Mouse (Mus musculus): Measurements from ENCODE around the gene Ccdc85c.

Ccdc85c gene

GRCm38 (mm10) chr12:108294620-108295019 is 19.4 kb upstream of the Ccdc85c start:
- no peak for DNase-seq (ENCODE audit: low spot score)

DNA sequence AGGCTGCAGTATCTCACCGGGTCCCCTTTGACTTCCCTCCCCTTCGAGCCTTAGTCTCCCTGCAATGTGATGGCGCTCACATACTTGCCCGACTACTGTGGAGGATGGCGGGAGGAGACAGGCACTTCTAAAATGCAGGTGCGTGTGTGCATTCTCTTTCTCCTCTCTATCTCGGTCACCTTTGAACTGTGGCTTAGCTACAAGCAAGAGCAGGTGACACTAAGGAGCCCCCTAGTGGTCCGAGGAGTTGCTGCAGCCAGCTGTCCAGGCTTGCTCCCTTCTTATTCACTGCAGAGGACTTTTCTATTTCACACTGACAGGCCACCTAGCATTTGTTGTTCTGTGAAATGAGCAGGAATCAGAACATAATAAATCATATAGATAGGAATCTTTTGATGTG is 17.7 kb upstream of the Ccdc85c start:
- no peak for DNase-seq (ENCODE audit: low spot score)

DNA sequence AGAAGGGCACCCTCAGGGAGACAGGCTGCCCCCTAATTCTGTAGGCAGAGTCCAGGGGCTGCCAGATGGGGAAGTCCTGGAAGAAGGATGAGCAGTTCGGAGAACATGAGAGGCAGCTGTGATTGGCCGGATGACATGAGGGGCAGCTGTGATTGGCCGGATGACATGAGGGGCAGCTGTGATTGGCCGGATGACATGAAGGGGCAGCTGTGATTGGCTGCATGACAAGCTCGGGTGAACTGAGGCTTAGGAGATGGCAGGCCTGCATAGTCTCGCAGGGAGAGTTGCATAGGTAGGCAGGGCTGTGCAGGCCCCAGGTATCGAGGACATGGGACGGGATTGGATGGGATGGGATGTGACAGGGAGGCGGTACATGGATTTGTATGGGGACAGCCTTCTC is 17.2 kb upstream of the Ccdc85c start:
- DNase-seq (ENCODE audit: low spot score): no peak

- DNase-seq (ENCODE audit: low spot score): no peak
These were observed 13.1 kb upstream of the Ccdc85c start for GRCm38 (mm10) chr12:108288127-108288880.

- no peak for DNase-seq (ENCODE audit: low spot score)
These were observed 11.8 kb upstream of the Ccdc85c start for GRCm38 (mm10) chr12:108287011-108287410.

DNA sequence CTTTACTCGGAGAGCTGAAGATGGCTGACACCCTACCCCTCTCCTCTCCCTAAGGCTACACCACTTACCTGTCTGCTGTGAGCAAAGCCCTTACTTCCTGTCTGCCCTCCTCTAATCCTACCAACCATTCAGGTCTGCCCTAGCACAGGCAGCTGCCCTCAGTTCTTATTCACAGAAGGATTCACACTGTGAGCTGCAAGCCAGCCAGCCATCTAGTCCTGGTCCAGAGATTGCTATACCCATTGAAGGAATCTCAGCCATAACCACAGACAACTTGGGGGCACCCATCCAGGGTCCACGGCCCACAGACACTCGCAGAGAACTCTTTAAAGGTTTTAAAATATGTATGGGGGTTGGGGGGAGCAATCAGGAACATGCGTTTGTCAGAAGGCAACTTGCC is 11.2 kb upstream of the Ccdc85c start:
- no peak for DNase-seq (ENCODE audit: low spot score)

- no peak for DNase-seq (ENCODE audit: low spot score)
These were observed 10.2 kb upstream of the Ccdc85c start for GRCm38 (mm10) chr12:108285225-108286011.

DNA sequence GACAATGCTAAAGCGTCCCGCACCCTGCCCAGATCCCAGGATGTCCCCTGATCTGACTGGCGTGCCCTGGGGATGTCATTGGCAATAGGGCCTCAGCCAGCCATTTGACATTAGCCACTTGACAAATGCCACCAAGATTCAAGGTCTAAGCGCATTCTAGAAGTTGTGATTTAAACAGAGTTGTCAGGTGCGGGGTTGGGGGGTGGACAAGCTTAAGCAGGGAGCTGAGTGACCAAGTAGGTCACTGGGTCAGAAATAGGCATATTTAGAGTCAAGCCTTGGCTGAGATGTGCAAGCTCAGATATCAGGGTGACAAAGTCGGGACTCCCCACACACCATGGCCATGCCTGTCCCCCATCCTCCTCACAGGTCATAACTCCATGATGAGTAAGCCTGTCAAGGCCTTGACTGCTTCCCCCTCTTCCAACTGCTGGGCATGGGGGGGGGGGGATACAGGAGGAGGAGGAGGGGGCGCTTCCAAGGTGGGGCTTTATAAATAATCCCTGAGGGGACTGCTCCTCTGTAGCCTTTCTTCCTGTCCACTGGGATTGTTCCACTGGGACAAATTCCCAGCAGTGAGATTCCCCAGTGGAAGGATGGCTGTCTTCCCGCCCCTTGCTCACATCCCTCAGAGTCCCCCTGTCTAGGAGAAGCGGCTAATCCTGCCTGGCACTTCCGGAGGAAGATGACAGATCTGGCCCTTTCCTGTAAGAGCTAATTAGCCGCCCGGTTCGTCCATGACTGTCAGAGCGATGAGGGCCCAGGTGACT is 9.4 kb upstream of the Ccdc85c start:
- DNase-seq (ENCODE audit: low spot score): no peak

DNA sequence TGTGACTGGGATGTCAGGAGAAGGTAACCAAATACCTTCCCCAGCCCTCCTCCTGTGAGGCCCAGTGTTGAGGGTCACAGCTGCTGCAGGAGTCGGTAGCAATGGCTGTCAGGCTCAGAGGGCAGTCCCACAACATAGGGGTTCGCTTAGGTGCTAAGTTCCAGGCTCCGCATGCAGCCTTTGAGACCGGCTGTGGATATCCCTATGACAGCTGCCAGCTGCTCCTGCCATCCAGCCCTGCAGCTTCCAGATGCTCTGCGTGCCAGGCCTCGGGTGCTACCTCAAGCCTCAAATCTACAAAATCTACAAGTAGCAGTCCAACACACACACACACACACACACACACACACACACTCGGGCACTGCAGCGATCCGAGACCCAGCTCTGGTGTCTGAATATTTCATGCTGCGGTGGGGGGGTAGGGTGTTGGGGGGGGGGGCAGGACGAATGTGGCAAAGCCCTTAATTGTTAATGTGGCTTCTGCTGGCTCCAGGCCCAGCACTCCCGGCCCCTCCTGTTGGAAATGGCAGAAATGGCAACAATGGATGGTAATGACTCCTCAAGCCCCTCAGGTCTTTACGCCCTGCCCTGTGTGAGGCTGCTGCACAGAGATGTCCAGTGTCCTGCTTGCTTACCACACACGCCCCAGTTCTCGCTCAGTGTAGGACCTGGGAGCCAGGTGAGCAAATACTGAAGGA is 3.1 kb upstream of the Ccdc85c start:
- no peak for DNase-seq (ENCODE audit: low spot score)

GRCm38 (mm10) chr12:108277341-108277841 is 2.2 kb upstream of the Ccdc85c start:
- DNase-seq (ENCODE audit: low spot score): no peak

GRCm38 (mm10) chr12:108275920-108276822 is 946 bp upstream of the Ccdc85c start:
- DNase-seq (ENCODE audit: low spot score): no peak

- peak; percentile 78 for DNase-seq (ENCODE audit: low spot score)
These were observed 274 bp upstream of the Ccdc85c start for GRCm38 (mm10) chr12:108275508-108275890.

GRCm38 (mm10) chr12:108274313-108274595 is 971 bp downstream of the Ccdc85c start:
- DNase-seq (ENCODE audit: low spot score): no peak

GRCm38 (mm10) chr12:108273466-108274312 is 1.5 kb downstream of the Ccdc85c start:
- DNase-seq (ENCODE audit: low spot score): no peak

DNA sequence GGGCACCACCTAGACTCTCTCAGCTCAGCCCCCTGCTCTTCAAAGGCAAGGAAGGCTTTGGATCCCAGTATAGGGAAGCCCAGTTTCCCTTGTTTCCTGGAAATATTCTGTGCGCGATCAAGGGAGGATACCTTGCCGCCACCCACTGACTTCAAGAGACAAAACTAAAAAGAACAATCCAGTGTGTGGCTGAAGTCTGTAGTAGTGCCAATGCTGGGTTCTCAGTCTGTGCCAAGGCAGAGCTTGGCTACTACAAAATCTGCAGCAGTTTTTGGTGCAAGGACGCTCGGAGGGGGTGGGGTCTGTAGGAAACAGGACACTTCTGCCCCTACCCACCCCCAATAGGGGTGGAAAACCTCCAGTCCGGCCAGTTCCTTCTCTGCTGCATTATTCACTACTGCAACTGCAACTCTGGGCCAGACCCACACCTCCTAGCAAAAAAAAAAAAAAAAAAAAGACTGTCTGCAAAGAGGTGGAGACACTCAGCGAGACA is 3.0 kb downstream of the Ccdc85c start:
- DNase-seq (ENCODE audit: low spot score): no peak

DNA sequence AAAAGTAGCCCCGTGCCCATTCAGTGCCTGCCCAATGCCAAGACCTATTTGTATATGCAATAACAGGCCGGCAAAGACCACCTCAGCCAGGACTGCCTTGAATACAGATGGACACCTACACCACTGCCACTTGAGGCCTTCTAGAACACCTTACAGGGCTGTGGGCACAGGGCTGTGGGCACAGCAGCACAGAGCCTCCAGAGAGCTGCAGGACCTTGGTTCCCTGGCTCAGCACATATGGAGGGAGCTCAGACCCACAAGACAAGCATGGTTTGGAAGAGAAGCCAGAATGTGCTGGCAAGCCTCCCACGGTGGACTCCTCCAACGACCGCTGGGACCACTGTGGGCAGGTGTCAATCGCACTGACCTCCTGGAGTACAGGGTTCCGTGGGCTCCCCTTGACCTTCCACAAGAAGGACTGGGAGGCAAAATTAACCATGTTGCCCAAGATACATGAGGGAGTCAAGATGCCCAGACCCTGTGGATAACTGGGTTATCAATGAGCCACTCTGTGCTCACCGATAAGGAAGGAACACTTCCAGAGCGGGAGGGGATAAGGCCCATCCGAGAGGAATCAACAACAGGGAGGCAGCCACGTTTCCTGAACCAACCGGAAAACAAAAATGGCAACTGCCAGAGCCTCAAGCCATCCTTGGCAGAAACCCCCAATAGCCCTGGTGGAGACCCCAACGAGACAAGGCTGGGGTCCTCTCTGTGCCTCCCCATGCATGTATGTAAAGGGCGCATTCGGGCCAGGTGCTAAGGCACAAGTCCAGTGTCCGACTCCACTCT is 3.7 kb downstream of the Ccdc85c start:
- no peak for DNase-seq (ENCODE audit: low spot score)

DNA sequence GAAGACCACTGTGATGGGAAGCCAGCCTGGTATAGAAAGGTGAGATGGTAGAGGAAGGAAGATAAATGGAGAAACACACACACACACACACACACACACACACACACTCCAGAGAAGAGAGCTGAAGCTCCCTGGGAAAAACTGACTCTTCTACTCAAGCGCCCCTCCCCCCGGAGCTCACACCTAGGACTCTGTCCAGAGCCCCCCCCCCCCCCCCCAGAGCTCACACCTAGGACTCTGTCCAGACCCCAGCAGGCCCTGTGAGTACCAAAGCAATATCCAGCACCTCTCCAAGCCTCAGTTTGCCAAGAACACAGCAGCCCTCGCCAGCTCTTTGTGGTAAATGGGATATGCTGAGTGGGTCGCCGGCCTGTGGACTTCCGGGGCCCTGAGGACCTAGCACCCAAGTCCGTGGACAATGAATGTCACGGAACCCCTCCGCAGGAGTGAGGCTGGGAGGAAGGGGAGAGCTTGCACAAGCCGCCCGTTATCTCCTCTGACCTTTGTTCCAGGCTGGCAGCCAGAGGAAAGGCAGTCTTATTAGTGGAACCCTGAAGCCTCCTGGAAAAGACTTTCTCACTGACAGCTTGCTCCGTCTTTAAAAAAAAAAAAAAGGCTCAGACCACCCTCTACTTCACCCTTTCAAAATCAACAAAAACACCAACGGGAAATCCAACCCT is 4.8 kb downstream of the Ccdc85c start:
- DNase-seq (ENCODE audit: low spot score): no peak

DNA sequence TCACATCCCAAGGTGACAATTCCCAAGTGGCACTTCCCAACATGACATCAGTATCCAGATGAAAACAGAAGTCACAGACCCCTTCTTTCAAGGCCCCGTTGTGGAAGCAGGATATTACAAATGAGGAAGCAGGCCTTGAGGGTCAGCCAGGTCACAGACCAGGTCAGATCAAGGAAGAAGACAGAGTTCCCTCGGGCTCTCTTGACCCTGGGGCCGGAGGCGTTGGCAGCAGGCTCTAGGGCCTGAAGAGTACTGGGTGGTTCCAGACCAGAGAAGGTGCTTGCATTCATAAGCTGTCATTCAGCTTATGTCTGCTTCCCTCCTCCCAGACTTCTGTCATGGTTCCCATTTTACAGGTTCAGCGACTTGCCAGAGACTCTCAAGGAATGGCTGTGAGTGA is 5.5 kb downstream of the Ccdc85c start:
- DNase-seq (ENCODE audit: low spot score): no peak

- DNase-seq (ENCODE audit: low spot score): no peak
These were observed 6.3 kb downstream of the Ccdc85c start for GRCm38 (mm10) chr12:108268970-108269369.

All from spleen, adult 12 weeks (tissue).